12 mouse cellular contexts compared by ENCODE assay signal in the genomic region with DNA sequence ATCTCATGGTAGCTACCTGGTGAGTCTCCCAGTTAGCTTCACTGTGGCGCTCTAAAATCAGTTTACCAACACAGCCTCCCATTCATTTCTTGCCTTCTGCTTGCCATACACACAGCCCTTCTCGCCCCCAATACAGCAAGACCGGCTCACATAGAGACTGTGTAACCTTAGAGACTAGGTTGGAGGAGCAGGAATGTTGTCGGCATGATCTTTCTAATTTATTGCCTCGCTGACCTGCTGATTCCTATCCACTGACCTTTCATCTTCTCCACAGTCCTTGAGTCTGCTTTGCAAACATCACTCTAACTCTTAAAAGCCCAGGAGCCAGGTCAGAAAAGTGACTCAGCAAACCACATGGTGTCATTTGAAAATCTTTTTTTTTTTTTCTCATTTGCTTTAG. TPM values are rescaled to one million over a fixed set of nuclear protein-coding genes. Genes with fewer than 3 reads are reported as not detected.
"Had no signal": no experiment of that assay in that cellular context is flagged by ENCODE, and none has a peak within 500 bp of the region (broad histone marks: within the 10 kb centered on the region; RNA-seq: fewer than 3 reads in every experiment).

No protein-coding gene starts in this region.

- H3K4me3 ChIP-seq: layer of hippocampus, adult 2 months; limb, embryonic 12.5 days; liver, embryonic 13.5 days; lung, embryonic 15.5 days; midbrain, embryonic 10.5 days; midbrain, embryonic 15.5 days had no signal

- H3K4me1 ChIP-seq: limb, embryonic 12.5 days; liver, embryonic 13.5 days; lung, embryonic 15.5 days; midbrain, embryonic 15.5 days had no signal

- H3K9ac ChIP-seq: limb, embryonic 12.5 days; liver, embryonic 13.5 days; liver, postnatal 0 days; lung, embryonic 15.5 days; midbrain, embryonic 15.5 days had no signal

- DNase-seq: kidney, postnatal 10 days; liver; liver, embryonic 13.5 days; liver, postnatal 0 days; right cerebral cortex, postnatal 14 days had no signal

- H3K36me3 ChIP-seq: limb, embryonic 12.5 days; liver, embryonic 13.5 days; lung, embryonic 15.5 days; midbrain, embryonic 10.5 days; midbrain, embryonic 15.5 days had no signal

- H3K27ac ChIP-seq: layer of hippocampus, adult 2 months; limb, embryonic 12.5 days; liver, embryonic 13.5 days; lung, embryonic 15.5 days; midbrain, embryonic 10.5 days; midbrain, embryonic 15.5 days; stomach, postnatal 0 days had no signal

- ATAC-seq: liver, postnatal 0 days; midbrain, embryonic 15.5 days had no signal

- H3K9me3 ChIP-seq: limb, embryonic 12.5 days; liver, embryonic 13.5 days; lung, embryonic 15.5 days; midbrain, embryonic 10.5 days; midbrain, embryonic 15.5 days had no signal

- H3K27me3 ChIP-seq: lung, embryonic 15.5 days; midbrain, embryonic 15.5 days had no signal

- H3K4me2 ChIP-seq: limb, embryonic 12.5 days; liver, embryonic 13.5 days; lung, embryonic 15.5 days; midbrain, embryonic 15.5 days had no signal

RNA-seq across cellular contexts. Expression of a gene that starts 4.6 kb away (rescaled TPM):
- total RNA-seq: monocyte, adult 5-6 weeks had no signal
